Mouse (Mus musculus) heart, postnatal 10 days (tissue): Measurements from ENCODE around the gene Bnip1. TPM values are rescaled to one million over a fixed set of nuclear protein-coding genes. Genes with fewer than 3 reads are reported as not detected.

ENCODE experiments used
- DNase-seq, 2 experiments: peaks; one replicate each; pipeline ENCODE4 v3.0.0; 2021
- intact Hi-C: fragments of 180-260 bp; cut with DNase I; formaldehyde crosslinking; loops from one replicate; pipeline ENCODE4 v1.15.1; 2025
- total RNA-seq, 2 experiments: library from RNA; stranded (reverse); gene quantifications; 2 replicates each; pipeline ENCODE4 v1.2.3; 2021

Gene Bnip1
- total RNA-seq, result 10 to 100 TPM; 35.7 to 38.2 TPM

DNA sequence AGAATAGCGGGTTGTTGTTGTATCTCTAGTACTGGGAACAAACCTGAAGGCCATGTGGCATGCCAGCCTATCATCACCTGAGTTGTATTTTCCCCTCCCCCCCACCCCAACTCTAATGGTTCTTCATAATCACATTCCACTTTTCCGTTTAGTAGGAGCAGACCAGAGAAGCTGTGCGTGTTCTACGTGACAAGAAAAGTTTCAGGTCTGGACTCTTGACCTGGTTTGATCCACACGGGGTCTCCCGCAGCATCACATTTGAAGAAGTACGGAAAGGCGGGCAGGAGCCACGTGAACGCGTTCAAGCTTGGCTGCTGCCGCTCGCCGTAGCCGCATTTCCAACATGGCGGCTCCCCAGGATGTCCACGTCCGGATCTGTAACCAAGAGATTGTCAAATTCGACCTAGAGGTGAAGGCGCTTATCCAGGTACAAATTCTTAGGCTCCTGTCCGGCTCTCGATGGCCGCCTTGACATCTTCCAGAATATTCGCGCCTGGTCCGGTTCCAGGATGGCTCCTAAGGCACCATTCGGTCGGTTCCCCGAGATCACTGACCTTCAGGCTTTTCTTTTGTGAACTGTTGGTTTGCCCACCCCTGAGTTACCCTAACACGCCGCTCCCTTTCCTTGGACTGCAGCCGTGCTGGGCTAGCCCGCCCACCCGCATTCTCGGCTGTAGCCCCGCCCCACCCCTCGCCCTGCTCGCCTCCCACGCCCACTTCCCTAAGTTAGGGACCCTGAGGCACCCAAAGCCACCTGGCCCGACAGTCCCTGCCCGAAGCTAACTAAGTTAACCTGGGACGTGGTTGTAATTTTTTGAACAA lies at the start of gene Bnip1:
Bnip1 (plus strand) TSS at position 317 of the 822 bp plus-strand sequence.
- intact Hi-C loops, result loop anchor here (2.0 to 5.0 kb wide), 2 partner anchors 120 to 319 kb away; no protein-coding TSS in a partner anchor
- DNase-seq, result peak; percentile 85 to 89

DNA sequence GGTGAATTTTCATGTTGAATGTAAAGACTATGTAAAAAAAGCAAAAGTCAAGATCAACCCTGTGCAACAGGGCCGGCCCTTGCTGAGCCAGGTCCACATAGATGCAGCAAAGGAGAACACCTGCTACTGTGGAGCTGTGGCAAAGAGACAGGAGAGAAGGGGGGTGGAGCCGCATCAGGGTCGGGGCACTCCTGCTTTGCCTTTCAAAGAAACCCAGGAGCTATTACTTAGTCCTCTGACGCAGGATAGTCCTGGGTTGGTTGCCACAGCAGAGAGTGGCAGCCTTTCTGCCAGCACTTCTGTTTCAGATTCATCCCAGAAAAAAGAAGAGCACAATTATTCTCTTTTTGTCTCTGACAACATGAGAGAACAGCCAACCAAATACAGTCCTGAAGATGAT lies 38.3 kb upstream of the Bnip1 start:
- DNase-seq, result no peak
- intact Hi-C loops, result no loop called here

DNA sequence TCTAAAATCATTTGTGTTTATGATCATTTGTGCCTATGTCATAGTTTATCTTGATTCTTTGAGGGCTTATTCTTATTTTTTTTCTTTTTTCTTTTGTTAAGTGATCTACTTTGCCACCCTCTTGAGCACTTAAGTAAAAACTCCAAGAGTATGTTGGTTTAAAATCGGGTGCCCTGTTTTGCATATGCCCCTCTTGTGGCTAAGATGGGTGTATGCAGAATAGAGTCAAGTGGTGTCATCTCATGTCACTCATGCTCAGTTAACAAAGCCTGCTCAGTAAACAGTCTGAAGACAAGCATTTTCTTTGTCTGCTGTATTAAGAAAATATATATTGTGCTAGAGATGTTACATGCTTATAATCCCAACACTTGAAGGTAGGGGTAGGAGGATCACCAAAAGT lies 37.6 kb upstream of the Bnip1 start:
- no peak for DNase-seq
- intact Hi-C loops, result no loop called here

GRCm38 (mm10) chr17:26749975-26750374 lies 30.9 kb upstream of the Bnip1 start:
- no peak for DNase-seq
- intact Hi-C loops, result loop anchor here (5.0 kb wide), 1 partner anchor 67 kb away; no protein-coding TSS in a partner anchor

GRCm38 (mm10) chr17:26752297-26752696 lies 28.6 kb upstream of the Bnip1 start:
- intact Hi-C loops, result no loop called here
- DNase-seq, result no peak

- DNase-seq, result no peak
- intact Hi-C loops, result no loop called here
These were observed 27.4 kb upstream of the Bnip1 start for GRCm38 (mm10) chr17:26753476-26753875.

- no peak for DNase-seq
- intact Hi-C loops, result no loop called here
These were observed 13.6 kb upstream of the Bnip1 start for GRCm38 (mm10) chr17:26767100-26767753.

DNA sequence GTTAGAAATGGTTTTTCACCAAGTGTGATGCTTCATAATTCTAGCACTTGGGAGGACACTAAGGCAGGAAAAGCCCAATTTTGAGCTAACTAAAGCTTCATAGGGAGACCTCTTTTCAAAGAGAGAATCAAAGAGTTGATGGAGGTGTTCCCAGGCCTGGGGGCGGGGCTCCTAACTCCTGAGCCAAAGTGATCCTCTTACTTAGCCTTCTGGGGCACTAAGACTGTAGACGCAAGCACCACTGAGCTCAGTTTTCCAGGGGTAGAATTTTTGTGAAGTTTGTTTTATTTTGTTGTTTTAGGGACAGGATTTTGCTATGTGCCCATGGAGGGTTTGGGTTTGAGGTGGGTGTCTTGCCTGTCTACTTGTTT lies 13.1 kb upstream of the Bnip1 start:
- intact Hi-C loops, result no loop called here
- no peak for DNase-seq

GRCm38 (mm10) chr17:26776211-26776610 lies 4.7 kb upstream of the Bnip1 start:
- intact Hi-C loops, result no loop called here
- no peak for DNase-seq

DNA sequence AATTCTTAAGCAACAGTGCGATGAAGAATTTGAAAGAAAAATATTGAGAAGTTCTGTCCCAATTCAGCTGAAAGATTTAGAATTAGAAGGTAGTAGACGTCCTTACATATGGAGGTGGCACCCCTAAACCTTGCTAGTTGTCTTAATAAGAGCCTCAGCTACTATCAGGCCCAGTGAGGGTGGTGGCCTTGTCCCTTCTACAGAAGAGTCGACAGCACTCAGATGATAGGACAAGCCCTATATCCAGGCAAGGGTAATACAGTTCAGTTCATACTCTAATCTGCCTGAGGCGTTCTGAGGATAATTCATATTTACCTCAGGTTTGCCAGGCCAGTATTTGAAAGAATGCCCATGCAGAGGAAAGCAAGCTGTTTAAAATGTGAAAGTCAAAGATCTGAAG lies 2.9 kb upstream of the Bnip1 start:
- intact Hi-C loops, result no loop called here
- DNase-seq, result no peak

DNA sequence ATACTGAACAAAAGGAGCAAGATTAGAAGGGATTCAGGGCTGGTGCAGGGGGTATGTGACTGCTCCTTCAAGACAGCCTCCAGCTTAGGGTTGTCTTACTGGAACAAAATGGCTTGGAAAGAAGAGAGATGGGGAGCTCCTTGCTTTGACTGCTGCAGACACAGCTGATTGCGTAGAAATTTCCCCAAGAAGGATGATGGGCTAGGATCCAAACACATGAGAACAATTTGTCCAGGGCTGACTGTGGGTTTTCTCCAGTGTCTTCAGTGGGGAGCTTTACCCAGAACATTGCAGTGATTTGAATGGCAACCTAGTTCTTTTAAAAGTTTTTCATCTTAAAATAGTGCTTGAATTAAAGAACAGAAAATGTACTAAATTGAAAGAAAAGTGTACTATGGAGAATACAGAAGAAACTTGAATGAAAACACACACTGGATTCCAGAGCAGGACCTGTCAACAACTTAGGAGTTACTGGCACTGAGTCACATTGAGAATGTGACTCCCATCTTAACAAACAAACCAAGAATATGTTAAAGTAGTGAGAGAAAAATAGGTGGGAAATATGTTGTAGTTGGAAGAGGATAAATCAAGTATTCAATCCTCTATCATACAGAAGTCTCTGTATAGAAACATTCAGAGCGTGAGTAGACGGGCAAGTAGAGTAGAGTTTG lies 2.3 kb upstream of the Bnip1 start:
- DNase-seq, result no peak
- intact Hi-C loops, result no loop called here

- DNase-seq, result no peak
- intact Hi-C loops, result no loop called here
These were observed 1.4 kb upstream of the Bnip1 start for GRCm38 (mm10) chr17:26779471-26779870.

GRCm38 (mm10) chr17:26781610-26782043 lies 761 bp downstream of the Bnip1 start:
- DNase-seq, result no peak
- intact Hi-C loops, result loop anchor here (2.0 to 5.0 kb wide), 2 partner anchors 121 to 319 kb away; no protein-coding TSS in a partner anchor

GRCm38 (mm10) chr17:26784525-26784924 lies 3.7 kb downstream of the Bnip1 start:
- intact Hi-C loops, result loop anchor here (5.0 kb wide), 1 partner anchor 322 kb away; no protein-coding TSS in a partner anchor
- DNase-seq, result no peak

GRCm38 (mm10) chr17:26786586-26786985 lies 5.7 kb downstream of the Bnip1 start:
- intact Hi-C loops, result no loop called here
- DNase-seq, result no peak

GRCm38 (mm10) chr17:26788986-26789385 lies 8.1 kb downstream of the Bnip1 start:
- intact Hi-C loops, result no loop called here

DNA sequence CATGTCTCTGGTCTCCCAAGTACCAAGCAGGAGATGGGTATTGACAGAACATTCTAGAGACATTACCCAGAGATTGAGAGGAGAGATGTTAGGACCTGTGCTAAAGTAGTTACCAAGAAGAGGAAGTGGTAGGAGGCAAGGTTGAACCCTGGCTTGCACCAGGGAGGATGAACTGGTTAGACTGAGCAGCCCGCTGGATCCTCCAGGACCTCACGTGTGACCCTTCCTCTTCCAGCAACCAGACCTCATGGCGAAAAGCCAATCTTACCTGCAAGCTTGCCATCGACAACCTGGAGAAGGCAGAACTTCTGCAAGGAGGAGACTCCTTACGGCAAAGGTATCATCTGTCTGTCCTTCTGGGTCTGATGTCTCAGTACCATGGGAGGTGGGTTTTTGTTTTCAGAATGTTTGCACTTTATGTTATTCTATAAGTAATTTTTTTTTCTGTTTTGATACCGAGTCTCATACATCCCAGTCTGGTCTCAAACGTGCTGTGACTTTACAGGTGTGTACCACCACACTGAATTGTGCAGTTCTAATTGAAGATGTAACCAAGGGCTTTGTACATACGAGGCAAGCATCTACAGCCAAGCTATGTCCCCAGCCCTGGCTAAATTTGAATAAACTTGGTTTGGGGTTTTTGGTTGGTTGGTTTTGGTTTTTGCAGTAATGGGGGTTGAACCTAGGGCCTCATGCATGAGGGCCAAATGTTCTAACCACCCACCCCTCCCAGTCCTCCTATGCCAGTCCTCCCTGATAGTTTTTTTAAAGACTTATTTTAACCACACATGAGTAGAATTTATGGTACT lies 8.8 kb downstream of the Bnip1 start:
- intact Hi-C loops, result no loop called here
- no peak for DNase-seq

More at GRCm38 (mm10) chr17:26788986-26789385, 8.1 kb downstream of the Bnip1 start:
- DNase-seq, result no peak

GRCm38 (mm10) chr17:26790269-26791214 lies 9.7 kb downstream of the Bnip1 start:
- intact Hi-C loops, result no loop called here
- no peak for DNase-seq

DNA sequence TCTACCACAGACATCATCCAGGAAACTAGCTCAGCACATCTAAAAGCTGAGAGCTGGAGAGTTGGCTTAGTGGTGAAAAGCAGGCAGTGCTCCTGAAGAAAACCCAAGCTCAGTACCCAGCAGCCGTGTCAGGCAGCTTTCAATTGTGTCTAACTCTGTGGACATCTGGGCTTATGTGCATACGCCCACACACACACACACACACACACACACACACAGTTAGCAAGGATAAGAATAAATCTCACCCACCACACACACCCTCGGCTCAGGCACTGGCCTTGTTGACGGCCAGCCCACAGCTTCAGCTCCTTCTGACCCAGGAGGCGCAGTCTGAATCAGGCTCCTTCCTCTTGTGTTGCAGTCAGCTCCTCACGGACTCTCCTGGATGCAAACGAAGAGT lies 10.7 kb downstream of the Bnip1 start:
- DNase-seq, result no peak

More for the DNA sequence above, 10.7 kb downstream of the Bnip1 start:
- intact Hi-C loops, result no loop called here
